Mouse (Mus musculus): ENCODE data around the gene Fgfbp3. TPM values are rescaled to one million over a fixed set of nuclear protein-coding genes. Genes with fewer than 3 reads are reported as not detected.
"Not testable (repeated sequence)": the region's sequence is repeated elsewhere in the genome, so short reads cannot be mapped to it uniquely, and the experiment has no call there.

Gene Fgfbp3
- polyA plus RNA-seq, 1 experiment from 2014 or later = 9.1 TPM

- no peaks in the 10 kb centered on the region for H3K9me3 ChIP-seq
- H3K36me3 ChIP-seq (replicated peaks) = no peaks in the 10 kb centered on the region
- peaks cover 16% of the 10 kb centered on the region for H3K4me1 ChIP-seq
- peak overlapping the region; percentile 60 for H3K4me3 ChIP-seq
- peak overlapping the region; percentile 90 for H3K27ac ChIP-seq (replicated peaks)
- WGBS = 1% methylated on average over 41 of the region's 41 CpGs
- peak; percentile 92 for DNase-seq (ENCODE audit: low spot score)
- H3K27me3 ChIP-seq (replicated peaks; ENCODE audit: low read depth, poor library complexity, severe bottlenecking) = no peaks in the 10 kb centered on the region
Measured at GRCm38 (mm10) chr19:36904211-36905007, 15.0 kb downstream of the Fgfbp3 start.

GRCm38 (mm10) chr19:36903377-36903776, 16.0 kb downstream of the Fgfbp3 start:
- Histone ChIP-seq H3K36me3 (replicated peaks) (no peaks in the 10 kb centered on the region), H3K9me3 (no peaks in the 10 kb centered on the region), H3K27me3 (replicated peaks; ENCODE audit: low read depth, poor library complexity, severe bottlenecking) (no peaks in the 10 kb centered on the region), H3K4me1 (peaks cover 16% of the 10 kb centered on the region), H3K4me3 (peak overlapping the region; percentile 60), H3K27ac (replicated peaks) (peak overlapping the region; percentile 90)
- DNase-seq (ENCODE audit: low spot score) = no peak
- 45% methylated on average over 7 of the region's 7 CpGs for whole genome bisulfite sequencing

- H3K4me3 ChIP-seq = no peak overlapping the region
Measured at GRCm38 (mm10) chr19:36897778-36898177, 21.6 kb downstream of the Fgfbp3 start.

GRCm38 (mm10) chr19:36896791-36897569, 22.4 kb downstream of the Fgfbp3 start:
- DNase-seq (ENCODE audit: low spot score) = no peak
- peaks cover 32% of the 10 kb centered on the region for H3K36me3 ChIP-seq (replicated peaks)
- no peaks in the 10 kb centered on the region for H3K9me3 ChIP-seq
- H3K27me3 ChIP-seq (replicated peaks; ENCODE audit: low read depth, poor library complexity, severe bottlenecking) = no peaks in the 10 kb centered on the region
- 17% methylated on average over 10 of the region's 10 CpGs for WGBS
- H3K27ac ChIP-seq (replicated peaks) = peak overlapping the region; percentile 44; the same call in 1 of the 2 replicates
- no peak overlapping the region for H3K4me3 ChIP-seq
- peaks cover 12% of the 10 kb centered on the region for H3K4me1 ChIP-seq

More at GRCm38 (mm10) chr19:36897778-36898177, 21.6 kb downstream of the Fgfbp3 start:
- DNase-seq (ENCODE audit: low spot score) = peak; percentile 50
- Histone ChIP-seq H3K36me3 (replicated peaks) (peaks cover 24% of the 10 kb centered on the region), H3K4me1 (peaks cover 12% of the 10 kb centered on the region), H3K27me3 (replicated peaks; ENCODE audit: low read depth, poor library complexity, severe bottlenecking) (no peaks in the 10 kb centered on the region), H3K27ac (replicated peaks) (no peak overlapping the region), H3K9me3 (no peaks in the 10 kb centered on the region)
- 48% methylated on average over 9 of the region's 9 CpGs for WGBS

GRCm38 (mm10) chr19:36891746-36892145, 27.7 kb downstream of the Fgfbp3 start:
- DNase-seq (ENCODE audit: low spot score) = no peak
- H3K36me3 ChIP-seq (replicated peaks) = peaks cover 83% of the 10 kb centered on the region
- WGBS = 95% methylated on average over 3 of the region's 3 CpGs
- peaks cover 6% of the 10 kb centered on the region for H3K4me1 ChIP-seq
- no peak overlapping the region for H3K4me3 ChIP-seq
- H3K27me3 ChIP-seq (replicated peaks; ENCODE audit: low read depth, poor library complexity, severe bottlenecking) = no peaks in the 10 kb centered on the region
- no peaks in the 10 kb centered on the region for H3K9me3 ChIP-seq
- no peak overlapping the region for H3K27ac ChIP-seq (replicated peaks)

- H3K4me3 ChIP-seq = no peak overlapping the region
- no peaks in the 10 kb centered on the region for H3K27me3 ChIP-seq (replicated peaks; ENCODE audit: low read depth, poor library complexity, severe bottlenecking)
- H3K4me1 ChIP-seq = no peaks in the 10 kb centered on the region
- WGBS = 76% methylated on average over 3 of the region's 3 CpGs
- DNase-seq (ENCODE audit: low spot score) = no peak
- no peaks in the 10 kb centered on the region for H3K9me3 ChIP-seq
- H3K27ac ChIP-seq (replicated peaks) = no peak overlapping the region
- peaks cover 99% of the 10 kb centered on the region for H3K36me3 ChIP-seq (replicated peaks)
Measured at GRCm38 (mm10) chr19:36887706-36888105, 31.7 kb downstream of the Fgfbp3 start.

GRCm38 (mm10) chr19:36886316-36886715, 33.1 kb downstream of the Fgfbp3 start:
- H3K4me1 ChIP-seq = no peaks in the 10 kb centered on the region
- no peak overlapping the region for H3K27ac ChIP-seq (replicated peaks)
- peaks cover 99% of the 10 kb centered on the region for H3K36me3 ChIP-seq (replicated peaks)
- H3K4me3 ChIP-seq = no peak overlapping the region
- H3K27me3 ChIP-seq (replicated peaks; ENCODE audit: low read depth, poor library complexity, severe bottlenecking) = no peaks in the 10 kb centered on the region
- WGBS = 91% methylated on average over 2 of the region's 2 CpGs
- DNase-seq (ENCODE audit: low spot score) = no peak
- no peaks in the 10 kb centered on the region for H3K9me3 ChIP-seq

GRCm38 (mm10) chr19:36883119-36883518, 36.3 kb downstream of the Fgfbp3 start:
- H3K36me3 ChIP-seq (replicated peaks) = peaks cover 99% of the 10 kb centered on the region
- peak; percentile 45 for DNase-seq (ENCODE audit: low spot score)
- H3K27ac ChIP-seq (replicated peaks) = no peak overlapping the region
- H3K4me3 ChIP-seq = no peak overlapping the region
- 84% methylated on average over 6 of the region's 6 CpGs for WGBS
- H3K9me3 ChIP-seq = no peaks in the 10 kb centered on the region
- H3K27me3 ChIP-seq (replicated peaks; ENCODE audit: low read depth, poor library complexity, severe bottlenecking) = no peaks in the 10 kb centered on the region
- H3K4me1 ChIP-seq = no peaks in the 10 kb centered on the region

- no peak for DNase-seq (ENCODE audit: low spot score)
- Histone ChIP-seq H3K27ac (replicated peaks) (no peak overlapping the region), H3K4me3 (no peak overlapping the region), H3K9me3 (no peaks in the 10 kb centered on the region), H3K36me3 (replicated peaks) (peaks cover 100% of the 10 kb centered on the region), H3K4me1 (no peaks in the 10 kb centered on the region), H3K27me3 (replicated peaks; ENCODE audit: low read depth, poor library complexity, severe bottlenecking) (no peaks in the 10 kb centered on the region)
- 86% methylated on average over 11 of the region's 11 CpGs for WGBS
Measured at GRCm38 (mm10) chr19:36878743-36879495, 40.5 kb downstream of the Fgfbp3 start.

- H3K4me1 ChIP-seq = no peaks in the 10 kb centered on the region
- peaks cover 100% of the 10 kb centered on the region for H3K36me3 ChIP-seq (replicated peaks)
- no peak for DNase-seq (ENCODE audit: low spot score)
- H3K9me3 ChIP-seq = no peaks in the 10 kb centered on the region
- H3K27ac ChIP-seq (replicated peaks) = no peak overlapping the region
- no peaks in the 10 kb centered on the region for H3K27me3 ChIP-seq (replicated peaks; ENCODE audit: low read depth, poor library complexity, severe bottlenecking)
- no peak overlapping the region for H3K4me3 ChIP-seq
Measured at GRCm38 (mm10) chr19:36877329-36877728, 42.1 kb downstream of the Fgfbp3 start.

- peaks cover 100% of the 10 kb centered on the region for H3K36me3 ChIP-seq (replicated peaks)
Measured at GRCm38 (mm10) chr19:36874651-36875050, 44.8 kb downstream of the Fgfbp3 start.

GRCm38 (mm10) chr19:36868675-36869074, 50.7 kb downstream of the Fgfbp3 start:
- not testable (repeated sequence) for H3K27ac ChIP-seq (replicated peaks)
- H3K36me3 ChIP-seq (replicated peaks) = peaks cover 98% of the 10 kb centered on the region

More at GRCm38 (mm10) chr19:36874651-36875050, 44.8 kb downstream of the Fgfbp3 start:
- no peak for DNase-seq (ENCODE audit: low spot score)
- 87% methylated on average over 2 of the region's 2 CpGs for WGBS
- Histone ChIP-seq H3K4me3 (no peak overlapping the region), H3K27me3 (replicated peaks; ENCODE audit: low read depth, poor library complexity, severe bottlenecking) (no peaks in the 10 kb centered on the region), H3K27ac (replicated peaks) (no peak overlapping the region), H3K9me3 (no peaks in the 10 kb centered on the region), H3K4me1 (no peaks in the 10 kb centered on the region)

More at GRCm38 (mm10) chr19:36868675-36869074, 50.7 kb downstream of the Fgfbp3 start:
- DNase-seq (ENCODE audit: low spot score); H3K4me1 ChIP-seq; H3K4me3 ChIP-seq; H3K27me3 ChIP-seq (replicated peaks; ENCODE audit: low read depth, poor library complexity, severe bottlenecking); H3K9me3 ChIP-seq: not testable (repeated sequence)
- WGBS = 84% methylated on average over 3 of the region's 3 CpGs

Measured in embryonic facial prominence, embryonic 10.5 days (tissue).